Mouse (Mus musculus): ENCODE measurements around the gene Wfs1.

Wfs1 gene

DNA sequence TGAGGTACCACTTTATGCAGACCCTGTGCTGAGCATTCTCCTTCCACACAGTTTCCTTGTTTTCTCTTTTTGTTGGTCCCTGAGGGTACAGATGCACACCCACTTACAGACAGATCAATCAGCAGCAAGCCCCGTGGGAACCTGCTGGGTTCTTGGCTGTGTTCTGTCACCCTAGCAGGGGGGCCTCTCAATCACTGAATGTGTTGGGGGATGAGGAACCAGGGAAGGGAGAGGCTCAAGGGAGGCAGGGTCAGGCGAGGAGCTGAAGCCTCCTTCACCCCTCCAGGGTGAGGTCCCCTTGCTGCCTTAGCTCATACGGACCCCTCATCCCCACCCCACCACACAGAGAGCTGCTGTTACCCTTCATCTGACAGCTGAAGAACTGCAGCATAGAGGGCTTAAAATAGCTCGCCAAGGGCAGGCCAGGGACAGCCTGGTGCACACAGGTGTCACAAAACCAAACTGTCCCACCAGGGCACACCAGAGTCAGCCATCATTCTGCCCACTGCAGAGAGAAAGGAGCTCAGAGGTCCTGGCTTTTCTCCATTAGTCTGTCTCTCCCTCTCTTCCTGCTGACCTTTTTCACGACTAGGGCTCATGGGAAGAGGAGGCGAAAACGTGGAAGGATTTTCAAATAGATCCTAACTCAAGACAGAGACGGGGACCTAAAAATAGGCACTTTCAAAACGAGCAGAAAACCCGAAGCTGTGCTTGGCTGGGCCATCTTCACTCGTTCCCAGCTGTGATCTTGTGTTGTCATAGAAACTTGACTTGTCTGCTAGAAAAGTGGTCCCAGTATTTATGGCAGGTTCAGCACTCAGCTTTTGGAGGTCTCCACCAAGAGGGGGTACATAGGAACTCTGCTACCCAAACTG, 64.9 kb downstream of the Wfs1 start:
- no peak for DNase-seq

DNA sequence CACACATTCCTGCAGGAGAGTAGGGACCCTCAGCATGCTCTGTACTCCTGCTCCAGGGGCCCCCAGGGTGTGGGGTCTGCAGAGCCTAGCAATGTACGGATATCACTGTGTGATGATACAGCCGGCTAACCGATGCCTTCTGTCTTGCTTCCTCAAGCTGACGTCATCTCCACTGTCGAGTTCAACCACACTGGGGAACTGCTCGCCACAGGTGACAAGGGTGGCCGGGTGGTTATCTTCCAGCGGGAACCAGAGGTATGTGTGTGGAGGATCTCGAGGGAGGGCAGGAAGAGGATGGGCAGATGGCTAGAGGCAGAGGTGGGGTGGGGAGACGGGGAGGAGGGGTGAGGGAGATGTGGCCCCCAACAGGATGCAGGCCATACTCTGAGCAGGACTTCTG, 66.2 kb downstream of the Wfs1 start:
- DNase-seq, result no peak

DNA sequence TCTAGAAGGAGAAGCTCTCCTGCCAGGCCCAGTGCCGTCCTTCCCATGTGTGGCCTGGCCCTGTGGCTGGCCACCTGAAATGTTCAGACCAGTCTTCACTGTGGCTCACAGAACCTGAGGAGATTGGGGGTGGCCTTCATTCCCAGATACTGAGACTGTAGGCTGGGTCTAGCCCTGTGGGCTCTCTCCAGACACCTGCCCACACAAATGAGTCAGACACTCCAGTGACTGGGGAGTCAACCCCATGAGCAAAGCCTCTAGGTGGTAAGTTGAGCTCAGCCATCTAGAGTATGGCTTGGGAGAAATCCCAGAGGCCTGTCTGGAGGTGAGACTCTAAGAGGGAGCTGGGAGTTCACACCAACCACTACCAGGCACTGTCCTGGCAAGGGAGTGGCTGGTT, 67.1 kb downstream of the Wfs1 start:
- no peak for DNase-seq

DNA sequence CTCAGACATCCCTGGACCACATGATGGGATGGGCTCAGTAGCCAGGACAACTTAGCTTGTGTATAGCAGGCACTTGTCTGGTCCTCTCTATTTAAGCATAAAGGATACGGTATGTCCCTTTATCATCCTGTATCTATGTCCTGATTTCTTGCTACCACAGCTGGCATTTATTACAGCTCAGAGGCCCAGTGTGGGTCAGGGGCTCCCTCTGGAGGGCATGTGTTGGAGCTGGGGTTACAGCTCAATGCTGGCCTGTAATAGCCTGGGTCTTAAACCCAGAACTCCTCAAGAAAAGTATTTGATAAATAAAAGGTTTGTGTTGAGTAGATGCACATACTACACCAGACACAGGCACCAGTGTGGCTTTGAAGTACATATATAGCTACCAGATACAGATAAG, 68.9 kb downstream of the Wfs1 start:
- no peak for DNase-seq

DNA sequence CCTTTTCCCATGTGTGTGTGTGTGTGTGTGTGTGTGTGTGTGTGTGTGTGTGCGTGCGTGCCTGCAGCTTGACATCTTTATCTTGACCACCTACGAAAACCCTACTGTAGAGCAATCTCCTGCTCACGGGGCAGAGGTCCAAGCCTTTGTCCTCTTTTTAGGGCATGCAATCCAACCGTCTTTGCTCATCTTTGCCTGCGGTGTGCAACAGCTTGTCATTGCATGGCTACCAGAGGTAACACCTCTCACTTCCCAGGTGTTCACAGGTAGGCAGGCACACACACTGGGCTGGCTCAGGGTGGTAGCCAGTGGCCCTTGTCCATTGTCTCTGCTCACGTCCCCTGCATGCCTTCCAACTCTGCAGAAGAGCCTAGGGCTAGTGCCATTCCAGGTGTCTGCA, 71.0 kb downstream of the Wfs1 start:
- DNase-seq, result no peak

DNA sequence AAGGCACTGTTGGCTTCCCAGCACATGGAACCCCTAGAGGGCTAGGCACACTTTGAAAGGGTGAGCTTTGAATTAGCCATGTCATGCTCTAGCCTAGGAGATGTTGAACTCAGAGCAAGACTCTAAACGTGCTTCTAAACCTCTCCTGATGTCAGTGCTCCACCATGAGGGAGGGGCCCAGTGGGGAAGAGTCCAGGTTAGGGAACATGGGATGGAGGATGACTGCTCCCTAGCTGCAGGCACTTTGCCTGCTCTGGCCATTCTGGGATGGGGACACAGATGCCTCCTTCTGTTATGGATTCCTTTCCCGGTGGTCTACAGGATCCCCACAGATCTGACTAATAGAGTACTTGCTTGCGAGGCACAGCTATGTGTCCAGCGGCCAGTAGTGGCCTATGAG, 71.8 kb downstream of the Wfs1 start:
- no peak for DNase-seq

DNA sequence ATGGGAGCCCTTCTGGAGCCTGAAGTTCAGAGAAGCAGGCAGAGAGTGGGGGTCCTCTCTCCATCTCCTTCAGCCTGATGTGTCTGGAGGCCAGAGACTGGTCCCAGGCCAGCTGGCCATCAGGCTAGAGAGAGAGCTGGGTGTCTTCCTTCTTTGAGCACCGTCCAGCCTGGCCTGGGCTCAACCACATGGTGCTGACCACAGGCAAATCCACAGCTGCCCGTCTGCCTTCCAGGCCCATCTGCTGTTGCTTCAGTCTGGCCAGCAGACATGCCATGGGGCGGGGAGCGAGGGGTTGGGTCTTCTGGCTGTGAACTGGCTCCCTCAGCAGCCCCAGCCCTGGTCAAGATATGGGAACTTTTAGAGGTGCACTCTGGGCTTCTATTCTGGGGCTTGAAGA, 72.4 kb downstream of the Wfs1 start:
- DNase-seq, result no peak

Data from spleen, adult 18-20 months (tissue).